Mouse (Mus musculus) bone marrow macrophage, adult 2 months (primary cell): Measurements from ENCODE around the gene Gm28308. TPM values are rescaled to one million over a fixed set of nuclear protein-coding genes. Genes with fewer than 3 reads are reported as not detected.

Experiments
- H3K27ac ChIP-seq: 2 replicates; pipeline ENCODE4 v1.5.1; 2012; ENCODE audit warnings: low read depth, low read length; ENCODE audit not compliant: insufficient read depth
- H3K4me1 ChIP-seq: 2 replicates; pipeline ENCODE4 v1.6.1; 2012; ENCODE audit warnings: low read length; ENCODE audit not compliant: control insufficient read depth, insufficient read depth
- H3K4me3 ChIP-seq: 2 replicates; pipeline ENCODE4 v1.5.1; 2012; ENCODE audit warnings: mild to moderate bottlenecking, low read length, moderate library complexity; ENCODE audit not compliant: insufficient read depth
- CTCF ChIP-seq: IDR thresholded peaks from 2 replicates; pipeline ENCODE4 v1.5.1; 2012; ENCODE audit warnings: low read depth, mild to moderate bottlenecking, low read length, moderate library complexity
- POLR2A ChIP-seq: IDR thresholded peaks from 2 replicates; pipeline ENCODE4 v1.6.1; 2012; ENCODE audit warnings: mild to moderate bottlenecking, low read depth, low read length, borderline replicate concordance
- polyA plus RNA-seq: library from polyadenylated mRNA; stranded (reverse); fragments of >200 nt; gene quantifications from 2 replicates; pipeline ENCODE4 v1.2.4, GENCODE M21; 2012; ENCODE audit not compliant: missing spikeins, insufficient read depth, insufficient read length

Gm28308 gene
- not detected in 2 replicates for polyA plus RNA-seq

GRCm38 (mm10) chr6:52213119-52213986 lies at the start of gene Gm28308, which contains the start of gene Hoxa3:
TSS of gene Gm28308 (minus strand) at chr6:52213339.
TSS of gene Hoxa3 (minus strand) at chr6:52213336.
- Histone ChIP-seq H3K4me3 (peak within 1 kb of the TSS; percentile 55), H3K27ac (no peak within 1 kb of the TSS), H3K4me1 (peaks cover 4% of the 10 kb centered on the region)
- TF ChIP-seq POLR2A (no peak), CTCF (no peak)

DNA sequence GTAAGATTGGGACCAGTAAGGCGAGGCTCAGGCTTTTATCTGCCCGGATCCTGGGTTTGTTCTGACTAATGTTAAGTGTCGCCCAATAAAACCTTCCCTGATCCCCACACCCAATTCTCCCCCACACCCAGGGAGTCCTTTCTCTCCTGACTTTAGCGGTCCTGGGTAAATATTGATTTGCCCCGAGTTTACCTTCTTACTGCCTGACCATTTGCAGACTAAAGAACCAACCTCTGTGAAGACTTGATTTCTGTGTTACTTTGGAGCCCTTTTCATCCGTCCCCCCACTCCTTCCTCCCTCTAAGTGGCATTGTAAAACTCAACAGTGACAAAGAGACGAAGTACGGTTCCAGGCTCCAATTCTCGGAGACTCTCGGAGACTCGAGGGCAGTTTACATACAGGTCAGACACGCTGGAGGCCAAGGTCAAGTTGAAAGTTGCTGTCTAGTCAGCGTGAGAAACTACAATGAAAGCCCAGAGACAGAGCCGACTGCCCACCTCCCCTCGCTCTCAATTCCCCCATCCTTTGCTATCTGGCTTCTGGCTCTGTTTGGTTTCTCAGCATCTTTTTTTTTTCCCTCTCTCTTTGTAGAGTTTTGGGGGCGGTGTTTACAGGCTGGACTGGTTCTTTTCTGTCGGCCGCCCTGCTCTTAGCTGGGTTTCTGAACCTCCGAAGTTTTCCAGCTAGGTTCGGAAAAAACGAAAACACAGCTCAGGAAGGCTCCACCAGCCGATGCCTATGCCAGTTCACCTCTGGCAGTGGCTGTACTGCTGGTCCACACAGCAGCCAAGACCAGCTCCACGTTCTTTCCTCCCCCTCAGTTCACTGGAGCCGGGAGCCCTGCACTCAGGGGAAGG lies 49.6 kb upstream of the Gm28308 start:
- no peaks in the 10 kb centered on the region for H3K4me1 ChIP-seq
- H3K4me3 ChIP-seq = peak overlapping the region; percentile 21
- no peak overlapping the region for H3K27ac ChIP-seq
- TF ChIP-seq CTCF (no peak), POLR2A (no peak)

- Histone ChIP-seq H3K4me1 (no peaks in the 10 kb centered on the region), H3K27ac (no peak overlapping the region), H3K4me3 (peak overlapping the region; percentile 21)
- TF ChIP-seq POLR2A (no peak), CTCF (no peak)
Measured at GRCm38 (mm10) chr6:52261751-52262462, 48.8 kb upstream of the Gm28308 start.

DNA sequence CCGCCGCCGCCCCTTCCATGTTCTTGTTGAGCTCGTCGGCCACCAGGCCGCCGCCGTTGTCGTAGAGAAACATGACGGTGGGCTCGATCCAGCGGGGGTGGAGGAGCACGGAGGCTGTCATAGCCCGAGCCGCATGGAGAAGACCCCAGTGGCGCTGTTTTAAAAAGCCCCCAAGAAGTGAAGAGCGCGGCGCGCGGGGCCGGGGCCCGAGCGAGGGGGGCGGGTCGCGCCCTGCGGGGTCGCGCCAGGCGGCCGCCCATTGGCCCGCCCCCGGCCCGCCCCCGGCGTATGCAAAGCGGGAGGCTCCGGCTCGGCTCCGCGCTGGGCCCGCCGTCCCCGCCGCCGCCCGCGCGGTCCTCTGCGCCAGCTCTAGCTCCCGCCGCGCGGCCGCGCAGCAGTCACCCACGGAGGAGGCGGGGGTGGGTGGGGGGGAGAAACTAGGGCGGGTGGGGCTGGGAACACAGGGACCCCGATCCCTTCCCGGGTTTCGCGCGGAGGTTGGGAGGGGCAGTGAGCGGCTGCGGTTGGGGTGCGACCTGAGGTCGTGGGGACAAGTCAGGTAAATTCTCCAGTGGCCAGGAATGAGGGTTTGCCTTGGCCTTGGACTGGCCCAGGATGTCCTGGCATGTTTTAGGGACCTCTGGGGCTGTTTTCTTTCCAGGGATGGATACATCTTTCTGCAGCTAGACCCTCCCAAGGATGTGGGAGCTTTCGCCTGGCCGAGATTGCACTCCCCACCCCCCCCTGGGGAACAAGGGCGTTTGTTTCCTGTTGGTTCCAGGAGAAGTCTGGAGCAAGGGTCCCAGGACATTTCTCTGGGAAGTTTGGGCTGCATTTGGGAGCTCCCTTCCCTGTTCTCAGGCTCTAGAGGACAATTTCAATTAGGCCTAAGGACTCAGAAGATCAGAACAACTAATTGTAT lies 47.8 kb upstream of the Gm28308 start, which contains the start of gene Hoxa13:
Gene Hoxa13 (minus strand): TSS at position 227 of the 922 bp plus-strand sequence.
- Histone ChIP-seq H3K27ac (no peak within 1 kb of the TSS), H3K4me1 (no peaks in the 10 kb centered on the region), H3K4me3 (peak within 1 kb of the TSS; percentile 38)
- TF ChIP-seq POLR2A (no peak), CTCF (no peak)

GRCm38 (mm10) chr6:52259811-52260261 lies 46.7 kb upstream of the Gm28308 start:
- Histone ChIP-seq H3K27ac (no peak overlapping the region), H3K4me1 (no peaks in the 10 kb centered on the region), H3K4me3 (peak overlapping the region; percentile 19)
- TF ChIP-seq CTCF (no peak), POLR2A (no peak)

- Histone ChIP-seq H3K4me3 (no peak overlapping the region), H3K4me1 (no peaks in the 10 kb centered on the region), H3K27ac (no peak overlapping the region)
- TF ChIP-seq POLR2A (no peak), CTCF (no peak)
Measured at GRCm38 (mm10) chr6:52259081-52259790, 46.1 kb upstream of the Gm28308 start.

- TF ChIP-seq CTCF (no peak), POLR2A (no peak)
- no peak overlapping the region for H3K27ac ChIP-seq
- no peaks in the 10 kb centered on the region for H3K4me1 ChIP-seq
- H3K4me3 ChIP-seq = no peak overlapping the region
Measured at GRCm38 (mm10) chr6:52256956-52257355, 43.8 kb upstream of the Gm28308 start.
